Mouse (Mus musculus) liver, embryonic 11.5 days (tissue): Measurements from ENCODE around the gene Mbd3. TPM values are rescaled to one million over a fixed set of nuclear protein-coding genes. Genes with fewer than 3 reads are reported as not detected.
"Not testable (repeated sequence)": the region's sequence is repeated elsewhere in the genome, so short reads cannot be mapped to it uniquely, and the experiment has no call there.

ENCODE experiments used
- ATAC-seq: fragments of 200-750 bp; cut with Nextera tagmentation; replicated peaks from 2 replicates; pipeline ENCODE4 v1.8.0; 2017; ENCODE audit warnings: moderate number of reproducible peaks, mild to moderate bottlenecking, moderate TSS enrichment, moderate library complexity; ENCODE audit not compliant: low FRiP score
- DNase-seq: peaks from one replicate; pipeline ENCODE4 v3.0.0-alpha.2; 2017; ENCODE audit warnings: low spot score
- H3K27ac ChIP-seq: fragments of 300-500 bp; sonication (generic); 2 replicates; pipeline ENCODE4 v1.5.1; 2014; ENCODE audit warnings: mild to moderate bottlenecking, low read depth, low read length, control low read depth
- H3K27me3 ChIP-seq: fragments of 300-500 bp; sonication (generic); replicated peaks from 2 replicates; pipeline ENCODE4 v1.6.1; 2014; ENCODE audit warnings: low read length, mixed read lengths; ENCODE audit not compliant: control insufficient read depth, insufficient read depth
- H3K36me3 ChIP-seq: fragments of 300-500 bp; sonication (generic); 2 replicates; pipeline ENCODE4 v1.6.1; 2014; ENCODE audit warnings: mild to moderate bottlenecking, low read length, moderate library complexity, mixed read lengths; ENCODE audit not compliant: control insufficient read depth, insufficient read depth
- H3K4me1 ChIP-seq: fragments of 300-500 bp; sonication (generic); replicated peaks from 2 replicates; pipeline ENCODE4 v1.6.1; 2014; ENCODE audit warnings: low read length, mixed read lengths; ENCODE audit not compliant: control insufficient read depth, insufficient read depth
- H3K4me2 ChIP-seq: fragments of 300-500 bp; sonication (generic); 2 replicates; pipeline ENCODE4 v1.6.1; 2014; ENCODE audit warnings: mild to moderate bottlenecking, control low read depth, moderate library complexity
- H3K4me3 ChIP-seq: fragments of 300-500 bp; sonication (generic); 2 replicates; pipeline ENCODE4 v1.5.1; 2014; ENCODE audit warnings: low read depth, low read length, control low read depth
- H3K9ac ChIP-seq: fragments of 300-500 bp; sonication (generic); 2 replicates; pipeline ENCODE4 v1.6.1; 2014; ENCODE audit warnings: low read depth, low read length, control low read depth
- H3K9me3 ChIP-seq: fragments of 300-500 bp; sonication (generic); 2 replicates; pipeline ENCODE4 v1.6.1; 2016; ENCODE audit warnings: low read length, inconsistent platforms, mixed read lengths; ENCODE audit not compliant: control insufficient read depth
- WGBS: fragments of 180-500 bp; shearing (Covaris S2); extraction: QIAGEN DNeasy Blood & Tissue Kit; methylation state at CpG from one replicate; pipeline ENCODE4 v1.1.7; 2014; 5-methylcytosine and 5-hydroxymethylcytosine counted together
- polyA plus RNA-seq: library from polyadenylated mRNA; unstranded; fragments of >200 nt; fragmentation: Nextera tagmentation; extraction: Ambion mirVana; gene quantifications from 2 replicates; pipeline ENCODE4 v1.2.1, GENCODE M21; 2014

The Mbd3 gene
- polyA plus RNA-seq, 1 experiment from 2014 or later, result 175 TPM

DNA sequence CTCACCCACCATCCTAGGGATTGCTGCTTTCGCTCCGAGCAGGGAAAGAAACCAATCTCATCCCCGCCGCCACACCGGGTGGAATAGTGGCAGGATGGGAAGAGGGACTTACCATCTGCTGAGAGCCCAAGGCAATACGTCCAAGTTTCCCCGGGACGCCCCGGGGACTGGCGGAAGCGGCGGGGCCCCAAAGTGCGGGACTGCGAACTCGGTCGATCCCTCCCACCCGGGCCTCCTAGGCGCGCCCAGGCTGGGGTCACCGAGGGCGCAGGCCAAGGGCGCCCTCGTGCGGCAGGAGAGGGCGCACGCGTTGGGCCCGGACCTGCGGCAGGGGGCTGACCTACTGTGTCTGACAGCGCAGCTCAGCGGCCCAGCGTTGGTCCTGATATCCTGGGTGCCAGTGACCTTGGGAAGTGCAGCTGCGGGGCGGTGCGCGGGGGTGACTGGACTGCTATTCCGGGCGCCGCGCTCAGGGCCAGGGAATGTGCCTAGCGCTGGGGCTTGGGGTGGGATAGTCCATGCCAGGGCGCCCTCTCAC, 51.0 kb downstream of the Mbd3 start, which contains the start of gene Adamtsl5:
Gene Adamtsl5 (minus strand): TSS at position 169 of the 538 bp plus-strand sequence.
- peaks cover 89% of the 10 kb centered on the region for H3K27me3 ChIP-seq
- DNase-seq, result peak; percentile 81
- H3K4me2 ChIP-seq, result peak within 1 kb of the TSS; percentile 85
- WGBS, result 1% methylated on average over 42 of the region's 42 CpGs
- no peaks in the 10 kb centered on the region for H3K36me3 ChIP-seq
- no peaks in the 10 kb centered on the region for H3K9me3 ChIP-seq
- peak within 1 kb of the TSS; percentile 44; the same call in 1 of the 2 replicates for H3K9ac ChIP-seq
- ATAC-seq, result peak; percentile 48
- no peak within 1 kb of the TSS for H3K27ac ChIP-seq
- peak within 1 kb of the TSS; percentile 49 for H3K4me3 ChIP-seq
- H3K4me1 ChIP-seq, result peaks cover 51% of the 10 kb centered on the region

- H3K9ac ChIP-seq, result no peak overlapping the region; the same call in 1 of the 2 replicates
- DNase-seq (no peak), ATAC-seq (no peak)
- peak overlapping the region; percentile 49 for H3K4me3 ChIP-seq
- peaks cover 84% of the 10 kb centered on the region for H3K27me3 ChIP-seq
- WGBS, result 19% methylated on average over 17 of the region's 17 CpGs
- H3K27ac ChIP-seq, result no peak overlapping the region
- H3K36me3 ChIP-seq, result no peaks in the 10 kb centered on the region
- no peaks in the 10 kb centered on the region for H3K9me3 ChIP-seq
- H3K4me2 ChIP-seq, result peak overlapping the region; percentile 85
- H3K4me1 ChIP-seq, result peaks cover 48% of the 10 kb centered on the region
These were observed 51.8 kb downstream of the Mbd3 start for GRCm38 (mm10) chr10:80347514-80347967.

- not testable (repeated sequence) for H3K27ac ChIP-seq, ATAC-seq, H3K4me3 ChIP-seq, H3K9ac ChIP-seq, H3K36me3 ChIP-seq, H3K9me3 ChIP-seq, DNase-seq, H3K4me2 ChIP-seq
- peaks cover 52% of the 10 kb centered on the region for H3K4me1 ChIP-seq
- WGBS, result 72% methylated on average over 5 of the region's 6 CpGs
- peaks cover 84% of the 10 kb centered on the region for H3K27me3 ChIP-seq
These were observed 53.4 kb downstream of the Mbd3 start for GRCm38 (mm10) chr10:80345929-80346328.

DNA sequence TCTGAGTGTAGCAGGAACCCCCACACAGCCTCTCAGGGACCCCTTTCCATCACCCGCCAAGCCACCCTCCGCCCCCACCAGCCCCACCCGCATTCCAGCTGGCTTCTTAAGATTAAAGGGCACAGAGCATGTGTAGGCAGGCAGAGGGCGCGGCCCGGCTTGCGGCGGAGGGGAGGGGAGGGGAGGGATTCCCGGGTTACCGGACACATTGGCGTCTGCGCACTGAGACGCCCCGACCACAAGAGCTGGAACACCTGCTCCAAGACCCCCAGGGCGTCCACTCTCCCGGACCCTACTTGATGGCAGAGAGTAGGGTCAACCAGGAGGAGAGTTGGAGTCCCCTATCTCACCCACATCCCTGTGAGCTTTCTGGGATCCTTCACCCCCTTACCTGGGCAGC, 54.2 kb downstream of the Mbd3 start:
- Histone ChIP-seq H3K4me3 (peak overlapping the region; percentile 36), H3K9ac (peak overlapping the region; percentile 63), H3K4me2 (peak overlapping the region; percentile 70), H3K27ac (peak overlapping the region; percentile 98), H3K9me3 (no peaks in the 10 kb centered on the region), H3K36me3 (no peaks in the 10 kb centered on the region), H3K27me3 (peaks cover 84% of the 10 kb centered on the region), H3K4me1 (peaks cover 56% of the 10 kb centered on the region)
- ATAC-seq, result peak; percentile 35
- DNase-seq, result no peak
- WGBS, result 3% methylated on average over 16 of the region's 16 CpGs

DNA sequence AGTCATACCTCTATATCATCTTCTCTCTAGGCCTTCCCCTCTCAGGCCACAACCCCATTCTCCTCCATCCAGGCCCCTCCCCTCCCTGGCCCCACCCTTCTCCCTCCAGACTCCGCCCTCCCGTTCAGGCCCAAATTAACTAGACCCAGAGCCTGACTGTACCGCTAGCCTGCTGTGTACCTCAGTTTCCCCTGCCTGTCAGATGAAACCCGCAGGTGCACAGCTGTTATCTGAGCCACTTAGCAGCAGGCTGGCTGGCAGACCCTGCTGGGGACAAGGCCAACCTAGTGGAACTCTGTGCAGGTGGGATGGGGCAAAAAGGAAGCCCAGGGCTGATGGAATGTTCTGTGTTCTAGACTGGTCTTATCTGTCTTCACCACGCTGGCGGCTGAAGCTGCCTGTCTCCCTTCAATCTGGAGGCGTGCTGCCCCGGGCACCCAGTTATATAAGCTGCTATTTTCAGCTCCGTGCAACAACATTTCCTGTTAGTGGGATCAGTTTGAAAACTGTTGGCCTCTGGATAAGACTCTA, 55.2 kb downstream of the Mbd3 start:
- DNase-seq (peak; percentile 75), ATAC-seq (peak; percentile 77)
- Histone ChIP-seq H3K9me3 (no peaks in the 10 kb centered on the region), H3K4me3 (peak overlapping the region; percentile 36), H3K27me3 (peaks cover 74% of the 10 kb centered on the region), H3K27ac (peak overlapping the region; percentile 98), H3K36me3 (no peaks in the 10 kb centered on the region), H3K9ac (peak overlapping the region; percentile 63), H3K4me2 (peak overlapping the region; percentile 70), H3K4me1 (peaks cover 58% of the 10 kb centered on the region)
- 20% methylated on average over 9 of the region's 9 CpGs for WGBS

DNA sequence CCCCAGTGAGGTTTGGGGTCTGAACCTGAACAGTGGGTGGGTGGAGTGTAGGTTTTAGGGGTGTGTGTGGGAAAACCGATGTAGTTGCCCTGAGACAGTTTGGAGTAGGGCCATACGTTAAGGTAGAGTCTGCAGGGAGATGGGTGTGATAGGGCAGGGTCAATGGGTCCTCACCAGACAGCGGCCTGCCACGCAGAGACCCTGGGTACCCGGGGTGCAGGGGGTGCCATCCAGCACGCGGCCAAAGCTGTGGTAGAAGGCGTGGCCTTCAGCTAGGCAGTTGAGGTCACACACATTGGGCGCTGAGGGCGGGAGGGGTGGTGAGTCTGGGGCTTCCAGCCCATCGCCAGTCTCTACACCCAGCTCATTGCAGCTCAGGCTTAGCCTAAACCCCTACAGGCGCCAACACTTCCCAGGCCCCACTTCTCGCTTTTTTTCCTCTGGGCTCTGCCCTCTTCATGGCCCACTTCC, 55.9 kb downstream of the Mbd3 start:
- peak; percentile 9 for ATAC-seq
- peak overlapping the region; percentile 27 for H3K9ac ChIP-seq
- WGBS, result 18% methylated on average over 13 of the region's 13 CpGs
- no peaks in the 10 kb centered on the region for H3K9me3 ChIP-seq
- H3K4me2 ChIP-seq, result peak overlapping the region; percentile 70
- peak overlapping the region; percentile 98 for H3K27ac ChIP-seq
- peaks cover 67% of the 10 kb centered on the region for H3K27me3 ChIP-seq
- no peak for DNase-seq
- H3K4me3 ChIP-seq, result peak overlapping the region; percentile 36
- peaks cover 58% of the 10 kb centered on the region for H3K4me1 ChIP-seq
- H3K36me3 ChIP-seq, result no peaks in the 10 kb centered on the region

GRCm38 (mm10) chr10:80342749-80343424, 56.5 kb downstream of the Mbd3 start:
- Histone ChIP-seq H3K4me2 (peak overlapping the region; percentile 70), H3K36me3 (no peaks in the 10 kb centered on the region), H3K4me3 (peak overlapping the region; percentile 36), H3K9me3 (no peaks in the 10 kb centered on the region), H3K27ac (no peak overlapping the region; the same call in 1 of the 2 replicates), H3K27me3 (peaks cover 61% of the 10 kb centered on the region), H3K4me1 (peaks cover 55% of the 10 kb centered on the region), H3K9ac (peak overlapping the region; percentile 27)
- ATAC-seq (peak; percentile 41), DNase-seq (peak; percentile 72)
- whole genome bisulfite sequencing, result 2% methylated on average over 29 of the region's 33 CpGs
